Mouse (Mus musculus) lung, postnatal 0 days (tissue): ENCODE data around the gene Gm26620. TPM values are rescaled to one million over a fixed set of nuclear protein-coding genes. Genes with fewer than 3 reads are reported as not detected.

ENCODE experiments used
- ATAC-seq: fragments of 200-750 bp; cut with Nextera tagmentation; 2 replicates; pipeline ENCODE4 v1.8.0; 2017; ENCODE audit warnings: moderate library complexity
- DNase-seq: peaks from one replicate; pipeline ENCODE4 v3.0.0-alpha.2; 2016; ENCODE audit warnings: low spot score
- H3K27ac ChIP-seq: fragments of 300-500 bp; sonication (generic); 2 replicates; pipeline ENCODE4 v1.5.1; 2014; ENCODE audit warnings: antibody characterized with exemption, mild to moderate bottlenecking, low read length, mixed read lengths
- H3K27me3 ChIP-seq: fragments of 300-500 bp; sonication (generic); replicated peaks from 2 replicates; pipeline ENCODE4 v1.6.1; 2014; ENCODE audit warnings: low read length, mixed read lengths; ENCODE audit not compliant: insufficient read depth
- H3K36me3 ChIP-seq: fragments of 300-500 bp; sonication (generic); 2 replicates; pipeline ENCODE4 v1.6.1; 2014; ENCODE audit warnings: low read length, mixed read lengths; ENCODE audit not compliant: insufficient read depth
- H3K4me1 ChIP-seq: fragments of 300-500 bp; sonication (generic); 2 replicates; pipeline ENCODE4 v1.6.1; 2014; ENCODE audit warnings: antibody characterized with exemption, low read depth, low read length, mixed read lengths; ENCODE audit not compliant: insufficient read depth
- H3K4me2 ChIP-seq: fragments of 300-500 bp; sonication (generic); replicated peaks from 2 replicates; pipeline ENCODE4 v1.6.1; 2014; ENCODE audit warnings: low read depth, mild to moderate bottlenecking, low read length, moderate library complexity, mixed read lengths
- H3K4me3 ChIP-seq: fragments of 300-500 bp; sonication (generic); 2 replicates; pipeline ENCODE4 v1.5.1; 2014; ENCODE audit warnings: low read depth, low read length
- H3K9ac ChIP-seq: fragments of 300-500 bp; sonication (generic); replicated peaks from 2 replicates; pipeline ENCODE4 v1.6.1; 2014; ENCODE audit warnings: low read depth, mild to moderate bottlenecking
- H3K9me3 ChIP-seq: fragments of 300-500 bp; sonication (generic); 2 replicates; pipeline ENCODE4 v1.6.1; 2016; ENCODE audit warnings: low read length, mixed read lengths
- CTCF ChIP-seq: IDR thresholded peaks from 2 replicates; pipeline ENCODE4 v1.5.1; 2016; ENCODE audit warnings: antibody characterized with exemption, mild to moderate bottlenecking
- EP300 ChIP-seq: IDR thresholded peaks from 2 replicates; pipeline ENCODE4 v1.6.1; 2016; ENCODE audit warnings: antibody characterized with exemption, mild to moderate bottlenecking, control low read depth
- WGBS: fragments of 180-500 bp; shearing (Covaris S2); extraction: QIAGEN DNeasy Blood & Tissue Kit; methylation state at CpG from one replicate; pipeline ENCODE4 v1.1.7; 2014; 5-methylcytosine and 5-hydroxymethylcytosine counted together
- polyA plus RNA-seq: library from polyadenylated mRNA; unstranded; fragments of >200 nt; fragmentation: Nextera tagmentation; extraction: Ambion mirVana; gene quantifications from 2 replicates; pipeline ENCODE4 v1.2.1, GENCODE M21; 2015

Gm26620 gene
- polyA plus RNA-seq, 1 experiment from 2014 or later, result 0.79 TPM

DNA sequence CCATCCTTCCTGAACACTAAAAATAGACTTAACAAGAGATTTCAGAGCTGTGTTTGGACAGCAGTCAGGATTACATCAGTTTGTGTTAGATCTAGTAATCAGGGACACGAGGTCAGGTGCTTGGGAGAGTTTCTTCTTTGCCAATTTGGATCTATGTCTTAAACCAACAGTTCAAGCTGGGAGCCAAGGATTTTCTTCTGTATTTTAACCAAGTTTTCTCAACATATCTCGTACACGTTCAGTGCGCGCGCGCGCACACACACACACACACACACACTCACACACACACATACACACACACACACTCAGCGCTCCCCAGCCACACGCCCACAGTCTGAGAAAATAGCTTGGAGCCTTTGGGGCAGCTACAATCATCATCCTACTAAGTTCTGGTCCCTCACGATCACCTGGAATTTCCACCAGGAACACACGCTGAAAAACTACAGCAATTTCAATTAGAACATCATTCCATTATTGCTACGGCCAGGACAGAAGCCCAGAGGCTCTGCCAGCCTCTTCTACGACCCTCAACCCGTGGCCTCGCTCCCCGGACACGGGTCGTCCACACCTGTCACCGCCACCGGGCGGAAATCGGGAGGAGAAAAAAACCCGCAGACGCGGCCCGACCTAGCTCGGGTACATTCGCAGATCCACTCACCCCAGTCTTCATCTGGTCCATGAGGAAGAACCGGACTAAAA is 17.7 kb upstream of the Gm26620 start:
- peak overlapping the region; percentile 90 for H3K9ac ChIP-seq
- peak; percentile 32 for ATAC-seq
- H3K9me3 ChIP-seq, result no peaks in the 10 kb centered on the region
- H3K4me1 ChIP-seq, result no peaks in the 10 kb centered on the region; the same call in 1 of the 2 replicates
- no peaks in the 10 kb centered on the region for H3K27me3 ChIP-seq
- no peak for TF ChIP-seq EP300
- TF ChIP-seq CTCF, result no peak
- peak overlapping the region; percentile 72 for H3K4me2 ChIP-seq
- DNase-seq, result peak; percentile 80
- H3K4me3 ChIP-seq, result peak overlapping the region; percentile 93
- 2% methylated on average over 30 of the region's 30 CpGs for WGBS
- no peaks in the 10 kb centered on the region for H3K36me3 ChIP-seq
- H3K27ac ChIP-seq, result peak overlapping the region; percentile 88

- Histone ChIP-seq H3K4me2 (peak within 1 kb of the TSS; percentile 72), H3K9me3 (no peaks in the 10 kb centered on the region), H3K27me3 (no peaks in the 10 kb centered on the region), H3K4me3 (peak within 1 kb of the TSS; percentile 93), H3K27ac (peak within 1 kb of the TSS; percentile 88), H3K36me3 (no peaks in the 10 kb centered on the region), H3K9ac (peak within 1 kb of the TSS; percentile 90), H3K4me1 (no peaks in the 10 kb centered on the region; the same call in 1 of the 2 replicates)
- peak; percentile 85 for ATAC-seq
- peak; percentile 96 for DNase-seq
- TF ChIP-seq EP300 (peak; percentile 69; the same call in 1 of the 2 replicates), CTCF (no peak)
- WGBS, result under 1% methylated on average over 25 of the region's 25 CpGs
Measured at GRCm38 (mm10) chr1:170867691-170868105, 17.2 kb upstream of the Gm26620 start, which contains the start of gene Atf6. Gene Atf6, minus strand, starts transcription at chr1:170867771.

GRCm38 (mm10) chr1:170868107-170868904 is 16.6 kb upstream of the Gm26620 start:
- Histone ChIP-seq H3K4me3 (peak overlapping the region; percentile 93), H3K4me1 (no peaks in the 10 kb centered on the region; the same call in 1 of the 2 replicates), H3K4me2 (peak overlapping the region; percentile 72), H3K36me3 (no peaks in the 10 kb centered on the region), H3K9ac (peak overlapping the region; percentile 90), H3K27ac (peak overlapping the region; percentile 88), H3K27me3 (no peaks in the 10 kb centered on the region), H3K9me3 (no peaks in the 10 kb centered on the region)
- DNase-seq, result peak; percentile 96
- under 1% methylated on average over 33 of the region's 33 CpGs for WGBS
- no peak for TF ChIP-seq CTCF
- peak; percentile 55 for TF ChIP-seq EP300
- ATAC-seq, result peak; percentile 90

DNA sequence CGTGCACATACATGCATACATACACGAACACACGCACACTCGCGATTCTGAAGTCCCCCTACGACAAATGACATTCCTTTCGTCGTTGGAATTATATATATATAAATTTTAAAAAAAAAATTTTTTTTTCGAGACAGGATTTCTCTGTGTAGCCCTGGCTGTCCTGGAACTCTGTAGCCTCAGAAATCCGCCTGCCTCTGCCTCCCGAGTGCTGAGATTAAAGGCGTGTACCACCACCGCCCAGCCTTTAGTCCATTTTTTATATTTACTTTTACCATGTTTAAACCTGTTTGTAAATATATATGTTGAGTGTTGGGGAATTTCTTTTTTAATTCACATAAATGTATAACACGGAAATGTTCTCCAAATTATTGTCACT is 16.0 kb upstream of the Gm26620 start:
- H3K4me1 ChIP-seq, result no peaks in the 10 kb centered on the region; the same call in 1 of the 2 replicates
- H3K27me3 ChIP-seq, result no peaks in the 10 kb centered on the region
- peak overlapping the region; percentile 72 for H3K4me2 ChIP-seq
- no peak overlapping the region for H3K27ac ChIP-seq
- H3K9me3 ChIP-seq, result no peaks in the 10 kb centered on the region
- DNase-seq, result no peak
- H3K4me3 ChIP-seq, result peak overlapping the region; percentile 93
- no peaks in the 10 kb centered on the region for H3K36me3 ChIP-seq
- TF ChIP-seq EP300, result no peak; the same call in 1 of the 2 replicates
- no peak for TF ChIP-seq CTCF
- 13% methylated on average over 14 of the region's 14 CpGs for WGBS
- ATAC-seq, result no peak
- peak overlapping the region; percentile 90; the same call in 1 of the 2 replicates for H3K9ac ChIP-seq

DNA sequence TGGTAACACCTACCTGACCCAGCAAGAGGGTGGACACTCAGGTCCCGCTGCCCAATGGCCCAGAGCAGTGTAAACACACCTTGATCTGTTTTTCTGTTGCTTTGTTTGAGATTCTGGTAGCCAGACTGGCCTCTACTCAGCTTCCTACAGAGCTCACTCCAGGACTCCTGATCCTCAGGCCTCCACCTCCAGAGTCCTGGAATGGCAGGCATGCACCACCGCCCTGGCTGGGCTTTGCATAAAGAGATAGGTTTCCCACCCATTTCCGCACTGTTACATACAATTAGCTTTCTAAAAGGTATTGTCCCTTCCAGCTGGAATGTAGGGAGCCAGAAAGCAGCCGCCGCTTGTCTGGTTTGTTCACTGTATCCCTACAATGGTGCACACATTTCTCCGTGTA is 13.5 kb upstream of the Gm26620 start:
- Histone ChIP-seq H3K4me1 (no peaks in the 10 kb centered on the region; the same call in 1 of the 2 replicates), H3K9ac (no peak overlapping the region), H3K4me2 (no peak overlapping the region), H3K27ac (no peak overlapping the region), H3K27me3 (no peaks in the 10 kb centered on the region), H3K36me3 (no peaks in the 10 kb centered on the region), H3K4me3 (no peak overlapping the region), H3K9me3 (no peaks in the 10 kb centered on the region)
- TF ChIP-seq CTCF, result no peak
- no peak for TF ChIP-seq EP300
- ATAC-seq (no peak), DNase-seq (no peak)
- WGBS, result 82% methylated on average over 6 of the region's 6 CpGs

- no peak for TF ChIP-seq EP300
- WGBS, result 92% methylated on average over 2 of the region's 2 CpGs
- H3K4me2 ChIP-seq, result no peak overlapping the region
- no peaks in the 10 kb centered on the region for H3K9me3 ChIP-seq
- H3K4me1 ChIP-seq, result no peaks in the 10 kb centered on the region
- H3K27ac ChIP-seq, result no peak overlapping the region
- no peaks in the 10 kb centered on the region for H3K36me3 ChIP-seq
- H3K9ac ChIP-seq, result no peak overlapping the region
- no peak for ATAC-seq
- no peak for DNase-seq
- H3K4me3 ChIP-seq, result no peak overlapping the region
- no peaks in the 10 kb centered on the region for H3K27me3 ChIP-seq
Measured at GRCm38 (mm10) chr1:170871961-170872360, 12.9 kb upstream of the Gm26620 start.
